Mouse (Mus musculus): ENCODE measurements at regions not wholly inside any gene's neighbourhood (a gene's known extent, or its start where the extent isn't known, plus 50 kb on each side); places are given as distances from the start of the nearest gene placed in this dataset.
A peak's percentile ranks its signal among the peaks of the same experiment; 100 is the strongest.
"Not testable (repeated sequence)": the region's sequence is repeated elsewhere in the genome, so short reads cannot be mapped to it uniquely, and the experiment has no call there.

DNA sequence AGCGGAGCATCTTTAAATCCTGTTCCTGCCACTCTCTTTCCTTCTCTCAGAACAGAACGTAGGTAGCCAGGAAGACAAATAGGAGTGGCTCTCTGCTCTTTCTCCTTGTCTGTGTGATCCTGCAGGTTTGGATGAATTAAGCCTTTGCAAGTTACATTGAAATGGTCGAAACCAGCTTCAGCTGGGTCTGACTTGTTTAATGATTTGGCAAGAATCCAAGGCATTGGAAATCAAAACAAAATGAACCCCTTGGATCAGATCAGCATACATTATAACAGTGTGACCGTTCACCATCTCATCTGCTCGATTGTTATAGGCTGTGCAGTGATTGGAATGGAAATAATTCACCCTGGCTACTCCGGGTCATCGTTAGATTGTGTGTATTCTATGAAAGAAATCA, 157.6 kb upstream of the Pmfbp1 start:
- no peaks in the 10 kb centered on the region for H3K36me3 ChIP-seq (ENCODE audit: control insufficient read depth, insufficient read depth, low read length, poor library complexity, severe bottlenecking)
- DNase-seq (ENCODE audit: low read depth, low spot score): no peak
- no peak overlapping the region for H3K4me3 ChIP-seq (ENCODE audit: insufficient read depth in 1 of 2, low read depth in 1 of 2, low read length in 2 of 2, poor library complexity in 1 of 2, severe bottlenecking in 1 of 2)
- no peaks in the 10 kb centered on the region for H3K9me3 ChIP-seq (ENCODE audit: control insufficient read depth, insufficient read depth, low read depth, low read length)
- in situ Hi-C loops (cut with MboI; ENCODE audit: low sequenced_read_pairs in 2 of 2, unreplicated experiment in 2 of 2): no loop called here
- H3K27ac ChIP-seq (ENCODE audit: insufficient read depth, low read depth, low read length, poor library complexity, severe bottlenecking): no peak overlapping the region
- TF ChIP-seq HCFC1 (IDR thresholded peaks at IDR 0.05; ENCODE audit: borderline replicate concordance, insufficient read depth, low read length) (no peak), CHD2 (IDR thresholded peaks at IDR 0.05; ENCODE audit: low read depth, low read length) (no peak)
- no peak overlapping the region for H3K9ac ChIP-seq (ENCODE audit: insufficient read depth, low read depth, low read length, poor library complexity, severe bottlenecking)
- no peaks in the 10 kb centered on the region for H3K4me1 ChIP-seq (ENCODE audit: control insufficient read depth in 2 of 2, insufficient read depth in 2 of 2, low read length in 2 of 2, poor library complexity in 1 of 2)

DNA sequence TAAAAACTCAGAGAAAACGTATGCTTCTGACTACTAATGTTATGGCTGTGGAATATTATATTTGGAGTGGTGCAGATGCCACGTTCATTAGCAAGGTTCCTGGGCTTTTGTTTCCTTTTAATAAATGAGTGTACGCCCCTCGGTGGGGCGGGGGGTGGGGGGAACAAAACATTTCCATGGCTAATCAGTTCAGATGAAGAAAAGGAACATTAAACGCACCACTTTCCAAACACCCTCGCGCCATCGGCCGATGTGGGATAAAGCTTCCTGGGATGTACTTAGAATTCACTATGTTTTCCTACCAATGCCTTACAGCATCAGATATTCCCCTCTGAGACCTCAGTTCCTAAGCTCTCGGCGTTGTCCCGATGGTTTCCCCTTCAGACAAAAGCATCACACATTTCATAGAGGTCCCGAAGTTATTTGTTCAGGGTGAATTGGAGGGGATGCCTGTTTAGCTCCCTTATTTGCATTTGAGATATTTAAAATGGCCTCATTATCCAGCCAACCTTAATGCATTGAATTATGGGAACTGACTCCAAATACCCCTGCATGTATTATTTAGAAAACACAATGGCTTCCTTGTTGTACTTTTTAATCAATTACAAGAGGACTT, 155.5 kb upstream of the Pmfbp1 start:
- DNase-seq (ENCODE audit: low read depth, low spot score): no peak
- TF ChIP-seq CHD2 (IDR thresholded peaks at IDR 0.05; ENCODE audit: low read depth, low read length) (no peak), MAFK (IDR thresholded peaks at IDR 0.05; ENCODE audit: insufficient read depth, low read depth, low read length) (no peak), ZC3H11A (IDR thresholded peaks at IDR 0.05; ENCODE audit: borderline replicate concordance, low read depth, low read length) (no peak), ZNF384 (IDR thresholded peaks at IDR 0.05; ENCODE audit: low read depth, low read length) (no peak), HCFC1 (IDR thresholded peaks at IDR 0.05; ENCODE audit: borderline replicate concordance, insufficient read depth, low read length) (no peak)
- H3K9ac ChIP-seq (ENCODE audit: insufficient read depth, low read depth, low read length, poor library complexity, severe bottlenecking): no peak overlapping the region
- no peak overlapping the region for H3K27ac ChIP-seq (ENCODE audit: insufficient read depth, low read depth, low read length, poor library complexity, severe bottlenecking)
- in situ Hi-C loops (cut with MboI; ENCODE audit: low sequenced_read_pairs in 2 of 2, unreplicated experiment in 2 of 2): no loop called here
- no peaks in the 10 kb centered on the region for H3K9me3 ChIP-seq (ENCODE audit: control insufficient read depth, insufficient read depth, low read depth, low read length)
- no peaks in the 10 kb centered on the region for H3K36me3 ChIP-seq (ENCODE audit: control insufficient read depth, insufficient read depth, low read length, poor library complexity, severe bottlenecking)
- no peak overlapping the region for H3K4me3 ChIP-seq (ENCODE audit: insufficient read depth in 1 of 2, low read depth in 1 of 2, low read length in 2 of 2, poor library complexity in 1 of 2, severe bottlenecking in 1 of 2)
- H3K4me1 ChIP-seq (ENCODE audit: control insufficient read depth in 2 of 2, insufficient read depth in 2 of 2, low read length in 2 of 2, poor library complexity in 1 of 2): no peaks in the 10 kb centered on the region

DNA sequence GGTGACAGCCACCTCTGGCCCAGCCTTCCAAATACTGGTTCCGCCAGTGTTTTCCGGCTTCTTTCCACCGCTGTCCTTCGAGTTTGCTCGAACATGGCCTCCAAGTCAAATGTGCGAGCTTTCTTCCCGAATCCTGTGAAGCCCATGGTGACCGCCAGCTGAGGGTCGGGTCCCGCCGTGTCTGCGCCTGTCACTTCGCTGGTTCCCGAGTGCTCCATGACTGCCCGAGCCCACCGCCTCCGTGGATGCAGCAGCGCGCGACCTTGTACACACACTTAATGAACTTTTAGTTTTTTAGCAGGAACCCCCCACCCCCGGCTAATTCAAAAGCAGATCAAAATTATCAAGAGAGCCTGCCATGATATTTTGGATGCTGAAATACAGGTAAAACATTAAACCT, 153.2 kb upstream of the Pmfbp1 start:
- H3K4me1 ChIP-seq (ENCODE audit: control insufficient read depth in 2 of 2, insufficient read depth in 2 of 2, low read length in 2 of 2, poor library complexity in 1 of 2); H3K9me3 ChIP-seq (ENCODE audit: control insufficient read depth, insufficient read depth, low read depth, low read length); H3K36me3 ChIP-seq (ENCODE audit: control insufficient read depth, insufficient read depth, low read length, poor library complexity, severe bottlenecking); DNase-seq (ENCODE audit: low read depth, low spot score); in situ Hi-C loops (cut with MboI; ENCODE audit: low sequenced_read_pairs in 2 of 2, unreplicated experiment in 2 of 2); H3K27ac ChIP-seq (ENCODE audit: insufficient read depth, low read depth, low read length, poor library complexity, severe bottlenecking): not testable (repeated sequence)
- peak overlapping the region; percentile 61 for H3K9ac ChIP-seq (ENCODE audit: insufficient read depth, low read depth, low read length, poor library complexity, severe bottlenecking)
- H3K4me3 ChIP-seq (ENCODE audit: insufficient read depth in 1 of 2, low read depth in 1 of 2, low read length in 2 of 2, poor library complexity in 1 of 2, severe bottlenecking in 1 of 2): peak overlapping the region; percentile 38 to 62; a peak in 3 of 4 replicates

DNA sequence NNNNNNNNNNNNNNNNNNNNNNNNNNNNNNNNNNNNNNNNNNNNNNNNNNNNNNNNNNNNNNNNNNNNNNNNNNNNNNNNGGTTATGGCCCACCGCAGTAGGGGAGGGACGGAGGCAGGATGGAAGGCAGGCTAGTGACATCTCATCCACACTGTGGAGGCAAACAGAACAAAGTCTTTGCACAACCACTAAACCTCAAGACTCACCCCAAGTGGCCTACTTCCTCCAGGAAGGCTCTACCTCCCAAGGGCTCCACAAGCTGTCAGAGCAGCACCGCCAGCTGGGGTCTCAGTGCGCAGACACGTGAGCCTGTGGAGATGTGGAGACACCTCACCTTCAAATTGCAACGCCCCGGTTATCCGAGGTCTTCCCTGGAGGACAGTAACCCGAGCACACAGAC, 138.7 kb upstream of the Pmfbp1 start:
- no peaks in the 10 kb centered on the region for H3K36me3 ChIP-seq (ENCODE audit: control insufficient read depth, insufficient read depth, low read length, poor library complexity, severe bottlenecking)
- H3K9ac ChIP-seq (ENCODE audit: insufficient read depth, low read depth, low read length, poor library complexity, severe bottlenecking): no peak overlapping the region
- in situ Hi-C loops (cut with MboI; ENCODE audit: low sequenced_read_pairs in 2 of 2, unreplicated experiment in 2 of 2): no loop called here
- no peak overlapping the region for H3K4me3 ChIP-seq (ENCODE audit: insufficient read depth in 1 of 2, low read depth in 1 of 2, low read length in 2 of 2, poor library complexity in 1 of 2, severe bottlenecking in 1 of 2)
- no peak for DNase-seq (ENCODE audit: low read depth, low spot score)
- H3K4me1 ChIP-seq (ENCODE audit: control insufficient read depth in 2 of 2, insufficient read depth in 2 of 2, low read length in 2 of 2, poor library complexity in 1 of 2): peaks cover 0 to 2% of the 10 kb centered on the region in 2 experiments; a peak in 1 of 4 replicates
- H3K27ac ChIP-seq (ENCODE audit: insufficient read depth, low read depth, low read length, poor library complexity, severe bottlenecking): no peak overlapping the region
- H3K9me3 ChIP-seq (ENCODE audit: control insufficient read depth, insufficient read depth, low read depth, low read length): no peaks in the 10 kb centered on the region
- TF ChIP-seq ZNF384 (IDR thresholded peaks at IDR 0.05; ENCODE audit: low read depth, low read length) (no peak), CHD2 (IDR thresholded peaks at IDR 0.05; ENCODE audit: low read depth, low read length) (no peak), ZC3H11A (IDR thresholded peaks at IDR 0.05; ENCODE audit: borderline replicate concordance, low read depth, low read length) (no peak), HCFC1 (IDR thresholded peaks at IDR 0.05; ENCODE audit: borderline replicate concordance, insufficient read depth, low read length) (no peak), MAFK (IDR thresholded peaks at IDR 0.05; ENCODE audit: insufficient read depth, low read depth, low read length) (no peak)

DNA sequence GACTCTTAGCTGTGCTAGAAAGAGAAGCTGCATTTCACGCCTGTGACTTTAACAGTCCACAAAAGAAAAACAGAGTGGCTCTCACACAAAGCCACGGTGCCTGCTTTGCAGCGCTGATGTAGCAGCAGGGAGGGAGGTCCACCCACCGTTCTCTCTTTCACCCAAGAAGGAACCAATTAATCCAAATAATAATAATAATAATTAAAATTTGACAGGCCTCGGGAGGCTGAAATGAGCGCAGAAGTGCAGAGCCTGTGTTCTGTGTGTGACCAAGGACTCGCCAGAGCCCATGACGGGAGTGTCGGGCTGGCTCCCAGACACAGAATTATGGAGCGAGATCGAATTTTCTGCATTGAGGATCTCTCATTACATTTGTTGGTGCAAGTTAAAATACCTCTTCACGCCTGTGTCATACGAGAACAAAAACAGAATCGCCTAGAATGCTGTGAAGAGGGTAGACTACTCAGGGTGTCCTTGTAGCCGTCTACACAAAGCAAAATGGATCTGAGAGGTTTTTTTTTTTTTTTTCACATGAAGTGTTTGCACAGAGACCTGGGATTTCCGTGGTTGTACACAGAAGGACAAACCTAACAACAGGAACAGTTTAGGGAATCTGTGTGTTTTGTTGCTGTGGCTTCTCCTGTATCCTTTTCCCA, 134.3 kb upstream of the Pmfbp1 start:
- no peak overlapping the region for H3K9ac ChIP-seq (ENCODE audit: insufficient read depth, low read depth, low read length, poor library complexity, severe bottlenecking)

More for the DNA sequence above, 134.3 kb upstream of the Pmfbp1 start:
- no peak for TF ChIP-seq MAFK (IDR thresholded peaks at IDR 0.05; ENCODE audit: insufficient read depth, low read depth, low read length)
- no peak for TF ChIP-seq HCFC1 (IDR thresholded peaks at IDR 0.05; ENCODE audit: borderline replicate concordance, insufficient read depth, low read length)
- TF ChIP-seq ZC3H11A (IDR thresholded peaks at IDR 0.05; ENCODE audit: borderline replicate concordance, low read depth, low read length): no peak
- no peak for TF ChIP-seq ZNF384 (IDR thresholded peaks at IDR 0.05; ENCODE audit: low read depth, low read length)
- TF ChIP-seq CHD2 (IDR thresholded peaks at IDR 0.05; ENCODE audit: low read depth, low read length): no peak
- Histone ChIP-seq H3K27ac (ENCODE audit: insufficient read depth, low read depth, low read length, poor library complexity, severe bottlenecking) (no peak overlapping the region), H3K4me3 (ENCODE audit: insufficient read depth in 1 of 2, low read depth in 1 of 2, low read length in 2 of 2, poor library complexity in 1 of 2, severe bottlenecking in 1 of 2) (no peak overlapping the region), H3K9me3 (ENCODE audit: control insufficient read depth, insufficient read depth, low read depth, low read length) (no peaks in the 10 kb centered on the region), H3K36me3 (ENCODE audit: control insufficient read depth, insufficient read depth, low read length, poor library complexity, severe bottlenecking) (no peaks in the 10 kb centered on the region), H3K4me1 (ENCODE audit: control insufficient read depth in 2 of 2, insufficient read depth in 2 of 2, low read length in 2 of 2, poor library complexity in 1 of 2) (no peaks in the 10 kb centered on the region)
- no peak for DNase-seq (ENCODE audit: low read depth, low spot score)
- in situ Hi-C loops (cut with MboI; ENCODE audit: low sequenced_read_pairs in 2 of 2, unreplicated experiment in 2 of 2): no loop called here
